Mouse (Mus musculus) MEL (cell line): Measurements from ENCODE around the gene Dnajc5. TPM values are rescaled to one million over a fixed set of nuclear protein-coding genes. Genes with fewer than 3 reads are reported as not detected.

ENCODE experiments used
- DNase-seq: peaks from one replicate; pipeline ENCODE4 v3.0.0; 2011; ENCODE audit warnings: low read depth, low spot score
- H3K27ac ChIP-seq: 2 replicates; pipeline ENCODE4 v1.5.1; 2012; ENCODE audit warnings: low read depth, mild to moderate bottlenecking, control low read depth, low read length, moderate library complexity; ENCODE audit not compliant: control insufficient read depth
- H3K27me3 ChIP-seq, 2 experiments: fragments of 150-350 bp in 1 of 2; sonication (generic) in 1 of 2; 2 replicates each; pipeline ENCODE4 v1.6.1; 2012; ENCODE audit warnings: low read length in 2 of 2, mild to moderate bottlenecking in 2 of 2, improper control_type of control experiment in 1 of 2, moderate library complexity in 1 of 2; ENCODE audit not compliant: insufficient read depth in 2 of 2, control insufficient read depth in 1 of 2
- H3K36me3 ChIP-seq, 2 experiments: 2 replicates each; pipeline ENCODE4 v1.6.1; 2012 to 2014; ENCODE audit warnings: low read length in 2 of 2, improper control_type of control experiment in 1 of 2, inconsistent platforms in 1 of 2, mild to moderate bottlenecking in 1 of 2; ENCODE audit not compliant: insufficient read depth in 2 of 2, control insufficient read depth in 1 of 2
- H3K4me1 ChIP-seq, 2 experiments: fragments of 150-350 bp in 1 of 2; sonication (generic) in 1 of 2; 2 replicates each; pipeline ENCODE4 v1.6.1; 2012; ENCODE audit warnings: low read length in 2 of 2, improper control_type of control experiment in 1 of 2, mild to moderate bottlenecking in 1 of 2; ENCODE audit not compliant: insufficient read depth in 2 of 2, control insufficient read depth in 1 of 2
- H3K4me3 ChIP-seq, 2 experiments: fragments of 150-350 bp in 1 of 2; sonication (generic) in 1 of 2; 2 replicates each; pipeline ENCODE4 v1.5.1; 2012; ENCODE audit warnings: low read depth in 2 of 2, low read length in 2 of 2, mild to moderate bottlenecking in 2 of 2, moderate library complexity in 2 of 2, control low read depth in 1 of 2, improper control_type of control experiment in 1 of 2; ENCODE audit not compliant: control insufficient read depth in 1 of 2, insufficient read depth in 1 of 2
- H3K79me2 ChIP-seq: 2 replicates; pipeline ENCODE4 v1.6.1; 2012; ENCODE audit warnings: mild to moderate bottlenecking, low read length, moderate library complexity; ENCODE audit not compliant: control insufficient read depth, poor library complexity, insufficient read depth
- H3K9ac ChIP-seq: 2 replicates; pipeline ENCODE4 v1.6.1; 2012; ENCODE audit warnings: low read depth, mild to moderate bottlenecking, control low read depth, low read length, moderate library complexity; ENCODE audit not compliant: control insufficient read depth, poor library complexity, severe bottlenecking
- H3K9me3 ChIP-seq: fragments of 150-350 bp; sonication (generic); replicated peaks from 2 replicates; pipeline ENCODE4 v1.6.1; 2012; ENCODE audit warnings: mild to moderate bottlenecking, low read length, improper control_type of control experiment, moderate library complexity; ENCODE audit not compliant: insufficient read depth
- BHLHE40 ChIP-seq: IDR thresholded peaks from 2 replicates; pipeline ENCODE4 v1.6.1; 2012; ENCODE audit warnings: low read depth, mild to moderate bottlenecking, inconsistent platforms, low read length, improper control_type of control experiment, borderline replicate concordance
- CHD1 ChIP-seq: IDR thresholded peaks from 2 replicates; pipeline ENCODE4 v1.6.1; 2012; ENCODE audit warnings: low read depth, mild to moderate bottlenecking, inconsistent platforms, low read length, improper control_type of control experiment
- CHD2 ChIP-seq: IDR thresholded peaks from 2 replicates; pipeline ENCODE4 v1.6.1; 2011; ENCODE audit warnings: low read length, improper control_type of control experiment
- E2F4 ChIP-seq: IDR thresholded peaks from 2 replicates; pipeline ENCODE4 v1.6.1; 2011; ENCODE audit warnings: low read depth, low read length, improper control_type of control experiment, borderline replicate concordance
- ETS1 ChIP-seq: IDR thresholded peaks from 2 replicates; pipeline ENCODE4 v1.6.1; 2012; ENCODE audit warnings: low read depth, mild to moderate bottlenecking, inconsistent platforms, low read length, improper control_type of control experiment, moderate library complexity
- GABPA ChIP-seq: IDR thresholded peaks from 2 replicates; pipeline ENCODE4 v1.6.1; 2012; ENCODE audit warnings: low read depth, mild to moderate bottlenecking, inconsistent platforms, low read length, improper control_type of control experiment, moderate library complexity
- GATA1 ChIP-seq: IDR thresholded peaks from 2 replicates; pipeline ENCODE4 v1.6.1; 2011; ENCODE audit warnings: low read depth, low read length, improper control_type of control experiment
- HCFC1 ChIP-seq: IDR thresholded peaks from 2 replicates; pipeline ENCODE4 v1.6.1; 2012; ENCODE audit warnings: low read depth, mild to moderate bottlenecking, inconsistent platforms, low read length, improper control_type of control experiment, moderate library complexity
- KAT2A ChIP-seq: conservative IDR thresholded peaks from 2 replicates; pipeline ENCODE4 v1.6.1; 2012; ENCODE audit warnings: low read depth, low read length, improper control_type of control experiment, inconsistent platforms
- MYB ChIP-seq: IDR thresholded peaks from 2 replicates; pipeline ENCODE4 v1.6.1; 2011; ENCODE audit warnings: mild to moderate bottlenecking, low read depth, low read length, improper control_type of control experiment
- NELFE ChIP-seq: IDR thresholded peaks from 2 replicates; pipeline ENCODE4 v1.6.1; 2011; ENCODE audit warnings: low read depth, low read length, improper control_type of control experiment
- NRF1 ChIP-seq: IDR thresholded peaks from 2 replicates; pipeline ENCODE4 v1.6.1; 2014; ENCODE audit warnings: low read depth, mild to moderate bottlenecking, inconsistent platforms, low read length, improper control_type of control experiment, moderate library complexity; ENCODE audit not compliant: poor library complexity, insufficient read depth, severe bottlenecking
- POLR2AphosphoS2 ChIP-seq: IDR thresholded peaks from 2 replicates; pipeline ENCODE4 v1.6.1; 2011; ENCODE audit warnings: low read length, improper control_type of control experiment
- POLR2AphosphoS5 ChIP-seq: IDR thresholded peaks from 2 replicates; pipeline ENCODE4 v1.6.1; 2012; ENCODE audit warnings: low read depth, borderline replicate concordance, mild to moderate bottlenecking, inconsistent platforms, low read length, moderate library complexity, mixed read lengths
- RCOR1 ChIP-seq: IDR thresholded peaks from 2 replicates; pipeline ENCODE4 v1.6.1; 2012; ENCODE audit warnings: low read depth, mild to moderate bottlenecking, inconsistent platforms, low read length, improper control_type of control experiment
- SIN3A ChIP-seq: IDR thresholded peaks from 2 replicates; pipeline ENCODE4 v1.6.1; 2012; ENCODE audit warnings: low read length, improper control_type of control experiment, inconsistent platforms
- SMC3 ChIP-seq: IDR thresholded peaks from 2 replicates; pipeline ENCODE4 v1.6.1; 2011; ENCODE audit warnings: low read depth, low read length, improper control_type of control experiment
- TAL1 ChIP-seq: IDR thresholded peaks from 2 replicates; pipeline ENCODE4 v1.6.1; 2012; ENCODE audit warnings: mild to moderate bottlenecking, inconsistent platforms, low read length, moderate library complexity, mixed read lengths
- UBTF ChIP-seq: IDR thresholded peaks from 2 replicates; pipeline ENCODE4 v1.6.1; 2012; ENCODE audit warnings: low read depth, mild to moderate bottlenecking, inconsistent platforms, low read length, improper control_type of control experiment, moderate library complexity, borderline replicate concordance; ENCODE audit not compliant: insufficient read depth
- USF2 ChIP-seq, 2 experiments: IDR thresholded peaks; 2 replicates each; pipeline ENCODE4 v1.6.1; 2011 to 2012; ENCODE audit warnings: improper control_type of control experiment in 2 of 2, low read length in 2 of 2, borderline replicate concordance in 1 of 2, inconsistent platforms in 1 of 2, low read depth in 1 of 2, mild to moderate bottlenecking in 1 of 2; ENCODE audit not compliant: insufficient read depth in 1 of 2
- ZC3H11A ChIP-seq: IDR thresholded peaks from 2 replicates; pipeline ENCODE4 v1.6.1; 2012; ENCODE audit warnings: low read depth, mild to moderate bottlenecking, inconsistent platforms, low read length, improper control_type of control experiment
- ZMIZ1 ChIP-seq: IDR thresholded peaks from 2 replicates; pipeline ENCODE4 v1.6.1; 2012; ENCODE audit warnings: low read depth, mild to moderate bottlenecking, inconsistent platforms, low read length, improper control_type of control experiment, moderate library complexity
- ZNF384 ChIP-seq: IDR thresholded peaks from 2 replicates; pipeline ENCODE4 v1.6.1; 2012; ENCODE audit warnings: low read depth, mild to moderate bottlenecking, inconsistent platforms, low read length, improper control_type of control experiment
- polyA plus RNA-seq, 2 experiments: library from polyadenylated mRNA; stranded (reverse) in 1 of 2; unstranded in 1 of 2; fragments of >175 nt in 1 of 2; fragments of >200 nt in 1 of 2; gene quantifications; 2 replicates each; pipeline versions ENCODE4 v1.2.1 to v1.2.4; 2012; ENCODE audit warnings: low replicate concordance in 2 of 2, low read depth in 1 of 2; ENCODE audit not compliant: insufficient read length in 2 of 2, insufficient read depth in 1 of 2, missing spikeins in 1 of 2
- total RNA-seq: library from RNA; depleted of rRNA; stranded (reverse); fragments of 300-350 nt; gene quantifications from 2 replicates; pipeline ENCODE4 v1.2.3, GENCODE M21; 2012

Gene Dnajc5
- total and polyA plus RNA-seq, 3 experiments, result 51.9 to 338 (median 57.9) TPM

DNA sequence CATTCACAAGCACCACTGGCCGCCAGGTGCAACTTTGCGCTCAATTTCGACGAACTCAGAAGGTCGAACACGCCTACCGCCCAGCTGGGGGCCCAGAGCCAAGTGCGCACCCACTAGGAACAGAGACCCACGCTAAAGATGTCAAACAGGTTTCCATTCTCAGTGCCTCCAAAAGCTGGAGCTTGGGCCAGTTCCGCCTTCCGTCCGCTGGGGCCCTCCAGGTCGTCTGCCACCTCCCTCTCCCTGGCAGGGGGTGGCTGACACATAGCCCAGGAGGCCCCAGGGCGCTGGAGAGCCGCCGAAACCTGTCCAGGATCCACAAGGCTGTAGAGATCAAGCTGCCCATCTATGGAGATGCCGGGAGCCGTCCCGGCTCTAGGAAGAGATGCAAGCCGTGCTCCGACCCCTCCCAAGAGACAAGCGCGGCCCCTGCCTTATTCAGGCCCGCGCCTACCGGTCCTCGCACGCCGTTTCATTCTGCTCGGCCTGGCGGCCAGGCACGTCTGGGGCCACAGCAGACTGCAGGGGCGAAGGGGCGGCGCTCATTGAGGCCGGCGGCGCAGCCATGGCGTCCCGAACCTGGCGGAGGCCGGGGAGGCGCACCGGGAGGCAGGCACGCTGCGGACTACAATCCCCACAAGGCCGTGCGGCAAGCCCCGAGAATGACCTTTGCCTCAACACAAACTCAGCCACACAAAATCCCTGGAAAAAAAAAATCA, 61.3 kb downstream of the Dnajc5 start (continued):
- no peak for TF ChIP-seq BHLHE40
- no peak for TF ChIP-seq SMC3
- TF ChIP-seq ZC3H11A, result no peak
- peak; percentile 62 for TF ChIP-seq ZNF384
- peak; percentile 64 for TF ChIP-seq CHD2
- TF ChIP-seq ETS1, result no peak
- no peak for TF ChIP-seq ZMIZ1
- peak; percentile 94 for TF ChIP-seq HCFC1
- TF ChIP-seq KAT2A, result no peak; the same call in 1 of the 2 replicates
- no peak for TF ChIP-seq GABPA
- TF ChIP-seq TAL1, result no peak
- TF ChIP-seq MYB, result no peak
- TF ChIP-seq POLR2AphosphoS5, result no peak
- no peak for TF ChIP-seq E2F4
- no peak; the same call in 1 of the 2 replicates for TF ChIP-seq CHD1

DNA sequence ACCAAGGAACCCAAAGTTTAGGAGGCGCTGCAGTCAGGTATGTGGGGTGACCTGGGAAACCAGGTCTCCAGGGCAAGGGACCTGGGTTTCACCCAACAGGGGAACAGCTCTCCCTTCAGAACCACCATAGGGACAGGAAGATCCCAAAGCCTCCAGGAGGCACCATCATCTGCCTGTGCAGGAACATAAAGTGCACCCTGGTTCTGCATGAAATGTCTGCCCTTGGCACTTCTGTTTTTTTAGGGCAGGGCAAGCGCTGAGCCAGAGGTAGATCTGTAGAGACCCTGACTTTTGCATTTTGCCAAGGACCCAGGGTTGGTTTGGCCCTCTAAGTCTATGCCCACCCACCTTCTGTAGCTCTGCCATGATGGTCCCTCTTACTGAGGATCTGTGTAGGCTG, 62.1 kb downstream of the Dnajc5 start:
- TF ChIP-seq NELFE, result no peak
- no peak for TF ChIP-seq BHLHE40
- TF ChIP-seq, all 39 proteins: peak for 0
- H3K9ac ChIP-seq, result no peak overlapping the region; the same call in 1 of the 2 replicates
- H3K4me3 ChIP-seq, result peak overlapping the region in 1 of 2 experiments; percentile 72; a peak in 1 of 4 replicates
- H3K36me3 ChIP-seq, result peaks cover 0 to 15% of the 10 kb centered on the region in 2 experiments; a peak in 2 of 4 replicates
- H3K27me3 ChIP-seq, result no peaks in the 10 kb centered on the region
- H3K4me1 ChIP-seq, result peaks cover 8 to 13% of the 10 kb centered on the region in 2 experiments
- no peaks in the 10 kb centered on the region for H3K9me3 ChIP-seq
- no peak overlapping the region for H3K27ac ChIP-seq
- DNase-seq, result no peak
- peaks cover 8% of the 10 kb centered on the region for H3K79me2 ChIP-seq

DNA sequence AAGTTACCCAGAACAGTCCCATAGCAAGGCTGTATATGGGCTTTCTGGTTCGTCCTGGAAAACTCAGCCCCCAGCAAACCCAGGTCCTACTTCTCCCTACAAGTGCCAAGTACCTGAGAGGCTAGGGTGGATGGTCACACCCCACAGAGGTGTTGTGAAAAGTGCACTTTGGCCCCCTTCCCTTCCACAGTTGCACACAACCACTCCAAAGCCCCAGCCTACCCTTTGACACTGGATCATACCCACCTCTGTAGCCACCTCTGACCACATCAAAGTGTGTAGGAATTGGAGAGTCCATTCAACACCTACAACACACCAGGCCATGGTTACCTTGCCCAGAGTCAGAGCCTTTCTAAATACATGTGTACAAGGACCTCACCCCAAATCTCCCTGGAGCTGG, 62.7 kb downstream of the Dnajc5 start:
- H3K4me1 ChIP-seq, result peaks cover 3 to 7% of the 10 kb centered on the region in 2 experiments
- no peaks in the 10 kb centered on the region for H3K9me3 ChIP-seq
- H3K27me3 ChIP-seq, result no peaks in the 10 kb centered on the region
- H3K27ac ChIP-seq, result no peak overlapping the region
- no peak overlapping the region for H3K9ac ChIP-seq
- peaks cover 8% of the 10 kb centered on the region for H3K79me2 ChIP-seq
- no peak for TF ChIP-seq MYB
- TF ChIP-seq SIN3A, result no peak
- TF ChIP-seq NRF1, result no peak
- no peak for TF ChIP-seq ZNF384
- no peak for TF ChIP-seq GATA1
- TF ChIP-seq ZC3H11A, result no peak
- no peak for TF ChIP-seq UBTF
- no peak for TF ChIP-seq NELFE
- no peak for TF ChIP-seq POLR2AphosphoS2
- no peak for TF ChIP-seq ETS1
- TF ChIP-seq POLR2AphosphoS5, result no peak
- no peak for TF ChIP-seq CHD1
- TF ChIP-seq HCFC1, result no peak
- no peak for TF ChIP-seq RCOR1
- TF ChIP-seq GABPA, result no peak
- TF ChIP-seq USF2 (IDR thresholded peaks at IDR 0.05; ENCODE audit: borderline replicate concordance in 1 of 2, insufficient read depth in 1 of 2, low read depth in 1 of 2, low read length in 2 of 2), result no peak
- TF ChIP-seq CHD2, result no peak
- H3K4me3 ChIP-seq, result no peak overlapping the region
- no peak for DNase-seq
- peaks cover 0 to 9% of the 10 kb centered on the region in 2 experiments; a peak in 2 of 4 replicates for H3K36me3 ChIP-seq
